Mouse (Mus musculus): ENCODE data around the gene Rbl1. TPM values are rescaled to one million over a fixed set of nuclear protein-coding genes. Genes with fewer than 3 reads are reported as not detected.

Gene Rbl1
- polyA plus RNA-seq, 1 experiment, result 3.2 TPM

- H3K4me3 ChIP-seq (ENCODE audit: insufficient read depth, low read depth, low read length), result no peak overlapping the region
- no peak for DNase-seq
- no peak overlapping the region for H3K27ac ChIP-seq (ENCODE audit: insufficient read depth, low read depth, low read length)
- 82% methylated on average over 4 of the region's 4 CpGs for WGBS
- H3K36me3 ChIP-seq (ENCODE audit: control insufficient read depth, insufficient read depth, low read length), result no peaks in the 10 kb centered on the region; the same call in none of the 2 replicates
- H3K4me1 ChIP-seq (ENCODE audit: control insufficient read depth, insufficient read depth, low read length), result no peaks in the 10 kb centered on the region
- TF ChIP-seq CTCF (conservative IDR thresholded peaks at IDR 0.05; ENCODE audit: insufficient read depth, insufficient read length, low read depth, low read length) (no peak), POLR2A (IDR thresholded peaks at IDR 0.05; ENCODE audit: low read depth, low read length) (no peak)
- no peaks in the 10 kb centered on the region for H3K27me3 ChIP-seq (replicated peaks; ENCODE audit: control insufficient read depth, insufficient read depth, low read length)
Measured at GRCm38 (mm10) chr2:157187223-157187622, 17.1 kb downstream of the Rbl1 start.

GRCm38 (mm10) chr2:157186504-157186903, 17.8 kb downstream of the Rbl1 start:
- Histone ChIP-seq H3K27ac (ENCODE audit: insufficient read depth, low read depth, low read length) (no peak overlapping the region), H3K4me1 (ENCODE audit: control insufficient read depth, insufficient read depth, low read length) (no peaks in the 10 kb centered on the region), H3K27me3 (replicated peaks; ENCODE audit: control insufficient read depth, insufficient read depth, low read length) (no peaks in the 10 kb centered on the region), H3K36me3 (ENCODE audit: control insufficient read depth, insufficient read depth, low read length) (no peaks in the 10 kb centered on the region; the same call in 1 of the 2 replicates), H3K4me3 (ENCODE audit: insufficient read depth, low read depth, low read length) (no peak overlapping the region)
- 43% methylated on average over 5 of the region's 5 CpGs for WGBS
- DNase-seq, result no peak
- no peak for TF ChIP-seq CTCF (conservative IDR thresholded peaks at IDR 0.05; ENCODE audit: insufficient read depth, insufficient read length, low read depth, low read length)
- TF ChIP-seq POLR2A (IDR thresholded peaks at IDR 0.05; ENCODE audit: low read depth, low read length), result no peak

- Histone ChIP-seq H3K27me3 (replicated peaks; ENCODE audit: control insufficient read depth, insufficient read depth, low read length) (no peaks in the 10 kb centered on the region), H3K4me1 (ENCODE audit: control insufficient read depth, insufficient read depth, low read length) (no peaks in the 10 kb centered on the region), H3K36me3 (ENCODE audit: control insufficient read depth, insufficient read depth, low read length) (no peaks in the 10 kb centered on the region; the same call in 1 of the 2 replicates), H3K27ac (ENCODE audit: insufficient read depth, low read depth, low read length) (no peak overlapping the region), H3K4me3 (ENCODE audit: insufficient read depth, low read depth, low read length) (no peak overlapping the region)
- DNase-seq, result no peak
- WGBS, result 95% methylated on average over 13 of the region's 13 CpGs
- no peak for TF ChIP-seq CTCF (conservative IDR thresholded peaks at IDR 0.05; ENCODE audit: insufficient read depth, insufficient read length, low read depth, low read length)
- no peak for TF ChIP-seq POLR2A (IDR thresholded peaks at IDR 0.05; ENCODE audit: low read depth, low read length)
Measured at GRCm38 (mm10) chr2:157185022-157185660, 19.2 kb downstream of the Rbl1 start.

- no peaks in the 10 kb centered on the region for H3K4me1 ChIP-seq (ENCODE audit: control insufficient read depth, insufficient read depth, low read length)
- 72% methylated on average over 6 of the region's 6 CpGs for WGBS
- DNase-seq, result no peak
- H3K4me3 ChIP-seq (ENCODE audit: insufficient read depth, low read depth, low read length), result no peak overlapping the region
- H3K27ac ChIP-seq (ENCODE audit: insufficient read depth, low read depth, low read length), result no peak overlapping the region
- H3K27me3 ChIP-seq (replicated peaks; ENCODE audit: control insufficient read depth, insufficient read depth, low read length), result no peaks in the 10 kb centered on the region
- no peak for TF ChIP-seq CTCF (conservative IDR thresholded peaks at IDR 0.05; ENCODE audit: insufficient read depth, insufficient read length, low read depth, low read length)
- no peak for TF ChIP-seq POLR2A (IDR thresholded peaks at IDR 0.05; ENCODE audit: low read depth, low read length)
- no peaks in the 10 kb centered on the region for H3K36me3 ChIP-seq (ENCODE audit: control insufficient read depth, insufficient read depth, low read length)
Measured at GRCm38 (mm10) chr2:157178167-157178566, 26.2 kb downstream of the Rbl1 start.

- Histone ChIP-seq H3K27ac (ENCODE audit: insufficient read depth, low read depth, low read length) (no peak overlapping the region), H3K36me3 (ENCODE audit: control insufficient read depth, insufficient read depth, low read length) (no peaks in the 10 kb centered on the region), H3K27me3 (replicated peaks; ENCODE audit: control insufficient read depth, insufficient read depth, low read length) (no peaks in the 10 kb centered on the region), H3K4me3 (ENCODE audit: insufficient read depth, low read depth, low read length) (no peak overlapping the region), H3K4me1 (ENCODE audit: control insufficient read depth, insufficient read depth, low read length) (no peaks in the 10 kb centered on the region; the same call in 1 of the 2 replicates)
- no peak for TF ChIP-seq POLR2A (IDR thresholded peaks at IDR 0.05; ENCODE audit: low read depth, low read length)
- no peak for TF ChIP-seq CTCF (conservative IDR thresholded peaks at IDR 0.05; ENCODE audit: insufficient read depth, insufficient read length, low read depth, low read length)
- DNase-seq, result no peak
- WGBS, result 95% methylated on average over 3 of the region's 3 CpGs
Measured at GRCm38 (mm10) chr2:157176248-157176647, 28.1 kb downstream of the Rbl1 start.

- DNase-seq, result peak; percentile 16
- H3K27me3 ChIP-seq (replicated peaks; ENCODE audit: control insufficient read depth, insufficient read depth, low read length), result no peaks in the 10 kb centered on the region
- no peak for TF ChIP-seq POLR2A (IDR thresholded peaks at IDR 0.05; ENCODE audit: low read depth, low read length)
- no peak for TF ChIP-seq CTCF (conservative IDR thresholded peaks at IDR 0.05; ENCODE audit: insufficient read depth, insufficient read length, low read depth, low read length)
- WGBS, result 69% methylated on average over 5 of the region's 5 CpGs
- H3K4me1 ChIP-seq (ENCODE audit: control insufficient read depth, insufficient read depth, low read length), result no peaks in the 10 kb centered on the region; the same call in 1 of the 2 replicates
- no peak overlapping the region for H3K4me3 ChIP-seq (ENCODE audit: insufficient read depth, low read depth, low read length)
- H3K36me3 ChIP-seq (ENCODE audit: control insufficient read depth, insufficient read depth, low read length), result no peaks in the 10 kb centered on the region
- no peak overlapping the region for H3K27ac ChIP-seq (ENCODE audit: insufficient read depth, low read depth, low read length)
Measured at GRCm38 (mm10) chr2:157174416-157174815, 29.9 kb downstream of the Rbl1 start.

GRCm38 (mm10) chr2:157173555-157173954, 30.8 kb downstream of the Rbl1 start:
- no peak overlapping the region for H3K27ac ChIP-seq (ENCODE audit: insufficient read depth, low read depth, low read length)
- no peaks in the 10 kb centered on the region; the same call in 1 of the 2 replicates for H3K4me1 ChIP-seq (ENCODE audit: control insufficient read depth, insufficient read depth, low read length)
- H3K36me3 ChIP-seq (ENCODE audit: control insufficient read depth, insufficient read depth, low read length), result no peaks in the 10 kb centered on the region
- 87% methylated on average over 6 of the region's 6 CpGs for WGBS
- DNase-seq, result peak; percentile 35
- H3K4me3 ChIP-seq (ENCODE audit: insufficient read depth, low read depth, low read length), result no peak overlapping the region
- TF ChIP-seq POLR2A (IDR thresholded peaks at IDR 0.05; ENCODE audit: low read depth, low read length) (no peak), CTCF (conservative IDR thresholded peaks at IDR 0.05; ENCODE audit: insufficient read depth, insufficient read length, low read depth, low read length) (no peak)
- H3K27me3 ChIP-seq (replicated peaks; ENCODE audit: control insufficient read depth, insufficient read depth, low read length), result no peaks in the 10 kb centered on the region

Data from kidney, adult 2 months (tissue).